Mouse (Mus musculus) MEL (cell line): ENCODE data around the gene Itgb2l. TPM values are rescaled to one million over a fixed set of nuclear protein-coding genes. Genes with fewer than 3 reads are reported as not detected.

ENCODE experiments used
- DNase-seq: peaks from one replicate; pipeline ENCODE4 v3.0.0; 2011; ENCODE audit warnings: low read depth, low spot score
- H3K27ac ChIP-seq: 2 replicates; pipeline ENCODE4 v1.5.1; 2012; ENCODE audit warnings: low read depth, mild to moderate bottlenecking, control low read depth, low read length, moderate library complexity; ENCODE audit not compliant: control insufficient read depth
- H3K27me3 ChIP-seq, 2 experiments: fragments of 150-350 bp in 1 of 2; sonication (generic) in 1 of 2; 2 replicates each; pipeline ENCODE4 v1.6.1; 2012; ENCODE audit warnings: low read length in 2 of 2, mild to moderate bottlenecking in 2 of 2, improper control_type of control experiment in 1 of 2, moderate library complexity in 1 of 2; ENCODE audit not compliant: insufficient read depth in 2 of 2, control insufficient read depth in 1 of 2
- H3K36me3 ChIP-seq, 2 experiments: 2 replicates each; pipeline ENCODE4 v1.6.1; 2012 to 2014; ENCODE audit warnings: low read length in 2 of 2, improper control_type of control experiment in 1 of 2, inconsistent platforms in 1 of 2, mild to moderate bottlenecking in 1 of 2; ENCODE audit not compliant: insufficient read depth in 2 of 2, control insufficient read depth in 1 of 2
- H3K4me1 ChIP-seq, 2 experiments: fragments of 150-350 bp in 1 of 2; sonication (generic) in 1 of 2; 2 replicates each; pipeline ENCODE4 v1.6.1; 2012; ENCODE audit warnings: low read length in 2 of 2, improper control_type of control experiment in 1 of 2, mild to moderate bottlenecking in 1 of 2; ENCODE audit not compliant: insufficient read depth in 2 of 2, control insufficient read depth in 1 of 2
- H3K4me3 ChIP-seq, 2 experiments: fragments of 150-350 bp in 1 of 2; sonication (generic) in 1 of 2; 2 replicates each; pipeline ENCODE4 v1.5.1; 2012; ENCODE audit warnings: low read depth in 2 of 2, low read length in 2 of 2, mild to moderate bottlenecking in 2 of 2, moderate library complexity in 2 of 2, control low read depth in 1 of 2, improper control_type of control experiment in 1 of 2; ENCODE audit not compliant: control insufficient read depth in 1 of 2, insufficient read depth in 1 of 2
- H3K79me2 ChIP-seq: 2 replicates; pipeline ENCODE4 v1.6.1; 2012; ENCODE audit warnings: mild to moderate bottlenecking, low read length, moderate library complexity; ENCODE audit not compliant: control insufficient read depth, poor library complexity, insufficient read depth
- H3K9ac ChIP-seq: 2 replicates; pipeline ENCODE4 v1.6.1; 2012; ENCODE audit warnings: low read depth, mild to moderate bottlenecking, control low read depth, low read length, moderate library complexity; ENCODE audit not compliant: control insufficient read depth, poor library complexity, severe bottlenecking
- H3K9me3 ChIP-seq: fragments of 150-350 bp; sonication (generic); replicated peaks from 2 replicates; pipeline ENCODE4 v1.6.1; 2012; ENCODE audit warnings: mild to moderate bottlenecking, low read length, improper control_type of control experiment, moderate library complexity; ENCODE audit not compliant: insufficient read depth
- CHD2 ChIP-seq: IDR thresholded peaks from 2 replicates; pipeline ENCODE4 v1.6.1; 2011; ENCODE audit warnings: low read length, improper control_type of control experiment
- CTCF ChIP-seq, 3 experiments: IDR thresholded peaks in 2 of 3; conservative IDR thresholded peaks in 1 of 3; 2 replicates each; pipeline ENCODE4 v1.5.1; 2011 to 2012; ENCODE audit warnings: low read length in 3 of 3, low read depth in 2 of 3, mild to moderate bottlenecking in 2 of 3, improper control_type of control experiment in 1 of 3, inconsistent platforms in 1 of 3, mixed read lengths in 1 of 3, moderate library complexity in 1 of 3; ENCODE audit not compliant: control insufficient read depth in 1 of 3, insufficient read depth in 1 of 3, poor library complexity in 1 of 3, severe bottlenecking in 1 of 3
- E2F4 ChIP-seq: IDR thresholded peaks from 2 replicates; pipeline ENCODE4 v1.6.1; 2011; ENCODE audit warnings: low read depth, low read length, improper control_type of control experiment, borderline replicate concordance
- ELF1 ChIP-seq: IDR thresholded peaks from 2 replicates; pipeline ENCODE4 v1.6.1; 2014; ENCODE audit warnings: low read depth, mild to moderate bottlenecking, inconsistent platforms, low read length, improper control_type of control experiment, moderate library complexity
- GABPA ChIP-seq: IDR thresholded peaks from 2 replicates; pipeline ENCODE4 v1.6.1; 2012; ENCODE audit warnings: low read depth, mild to moderate bottlenecking, inconsistent platforms, low read length, improper control_type of control experiment, moderate library complexity
- GATA1 ChIP-seq: IDR thresholded peaks from 2 replicates; pipeline ENCODE4 v1.6.1; 2011; ENCODE audit warnings: low read depth, low read length, improper control_type of control experiment
- HCFC1 ChIP-seq: IDR thresholded peaks from 2 replicates; pipeline ENCODE4 v1.6.1; 2012; ENCODE audit warnings: low read depth, mild to moderate bottlenecking, inconsistent platforms, low read length, improper control_type of control experiment, moderate library complexity
- JUND ChIP-seq: IDR thresholded peaks from 2 replicates; pipeline ENCODE4 v1.6.1; 2011; ENCODE audit warnings: low read depth, mild to moderate bottlenecking, improper control_type of control experiment, low read length
- KAT2A ChIP-seq: conservative IDR thresholded peaks from 2 replicates; pipeline ENCODE4 v1.6.1; 2012; ENCODE audit warnings: low read depth, low read length, improper control_type of control experiment, inconsistent platforms
- MAX ChIP-seq: IDR thresholded peaks from 2 replicates; pipeline ENCODE4 v1.6.1; 2011; ENCODE audit warnings: low read length, improper control_type of control experiment
- MAZ ChIP-seq: IDR thresholded peaks from 2 replicates; pipeline ENCODE4 v1.6.1; 2012; ENCODE audit warnings: low read depth, mild to moderate bottlenecking, inconsistent platforms, low read length, improper control_type of control experiment
- MEF2A ChIP-seq: IDR thresholded peaks from 2 replicates; pipeline ENCODE4 v1.6.1; 2014; ENCODE audit warnings: low read depth, mild to moderate bottlenecking, inconsistent platforms, low read length, improper control_type of control experiment; ENCODE audit not compliant: poor library complexity, insufficient replicate concordance, severe bottlenecking; ENCODE audit errors: extremely low read depth
- MXI1 ChIP-seq: IDR thresholded peaks from 2 replicates; pipeline ENCODE4 v1.6.1; 2011; ENCODE audit warnings: mild to moderate bottlenecking, low read depth, low read length, improper control_type of control experiment
- MYB ChIP-seq: IDR thresholded peaks from 2 replicates; pipeline ENCODE4 v1.6.1; 2011; ENCODE audit warnings: mild to moderate bottlenecking, low read depth, low read length, improper control_type of control experiment
- MYC ChIP-seq: IDR thresholded peaks from 2 replicates; pipeline ENCODE4 v1.6.1; 2011; ENCODE audit warnings: low read depth, mild to moderate bottlenecking, low read length, improper control_type of control experiment, moderate library complexity
- POLR2AphosphoS2 ChIP-seq: IDR thresholded peaks from 2 replicates; pipeline ENCODE4 v1.6.1; 2011; ENCODE audit warnings: low read length, improper control_type of control experiment
- RAD21 ChIP-seq: IDR thresholded peaks from 2 replicates; pipeline ENCODE4 v1.6.1; 2011; ENCODE audit warnings: mild to moderate bottlenecking, low read depth, low read length, improper control_type of control experiment
- RCOR1 ChIP-seq: IDR thresholded peaks from 2 replicates; pipeline ENCODE4 v1.6.1; 2012; ENCODE audit warnings: low read depth, mild to moderate bottlenecking, inconsistent platforms, low read length, improper control_type of control experiment
- SIN3A ChIP-seq: IDR thresholded peaks from 2 replicates; pipeline ENCODE4 v1.6.1; 2012; ENCODE audit warnings: low read length, improper control_type of control experiment, inconsistent platforms
- TAL1 ChIP-seq: IDR thresholded peaks from 2 replicates; pipeline ENCODE4 v1.6.1; 2012; ENCODE audit warnings: mild to moderate bottlenecking, inconsistent platforms, low read length, moderate library complexity, mixed read lengths
- TCF12 ChIP-seq: IDR thresholded peaks from 2 replicates; pipeline ENCODE4 v1.6.1; 2014; ENCODE audit warnings: low read depth, mild to moderate bottlenecking, inconsistent platforms, low read length, improper control_type of control experiment, moderate library complexity
- UBTF ChIP-seq: IDR thresholded peaks from 2 replicates; pipeline ENCODE4 v1.6.1; 2012; ENCODE audit warnings: low read depth, mild to moderate bottlenecking, inconsistent platforms, low read length, improper control_type of control experiment, moderate library complexity, borderline replicate concordance; ENCODE audit not compliant: insufficient read depth
- USF1 ChIP-seq: IDR thresholded peaks from 2 replicates; pipeline ENCODE4 v1.6.1; 2014; ENCODE audit warnings: low read depth, mild to moderate bottlenecking, inconsistent platforms, low read length, improper control_type of control experiment, moderate library complexity
- ZMIZ1 ChIP-seq: IDR thresholded peaks from 2 replicates; pipeline ENCODE4 v1.6.1; 2012; ENCODE audit warnings: low read depth, mild to moderate bottlenecking, inconsistent platforms, low read length, improper control_type of control experiment, moderate library complexity
- ZNF384 ChIP-seq: IDR thresholded peaks from 2 replicates; pipeline ENCODE4 v1.6.1; 2012; ENCODE audit warnings: low read depth, mild to moderate bottlenecking, inconsistent platforms, low read length, improper control_type of control experiment
- polyA plus RNA-seq, 2 experiments: library from polyadenylated mRNA; stranded (reverse) in 1 of 2; unstranded in 1 of 2; fragments of >175 nt in 1 of 2; fragments of >200 nt in 1 of 2; gene quantifications; 2 replicates each; pipeline versions ENCODE4 v1.2.1 to v1.2.4; 2012; ENCODE audit warnings: low replicate concordance in 2 of 2, low read depth in 1 of 2; ENCODE audit not compliant: insufficient read length in 2 of 2, insufficient read depth in 1 of 2, missing spikeins in 1 of 2
- total RNA-seq: library from RNA; depleted of rRNA; stranded (reverse); fragments of 300-350 nt; gene quantifications from 2 replicates; pipeline ENCODE4 v1.2.3, GENCODE M21; 2012

Gene Itgb2l
- total and polyA plus RNA-seq, 3 experiments = not detected

- TF ChIP-seq TCF12 (no peak), GATA1 (no peak), MAX (no peak), HCFC1 (no peak), USF1 (no peak), ELF1 (no peak), GABPA (no peak), MEF2A (no peak), KAT2A (no peak), E2F4 (no peak), CHD2 (no peak), MYB (no peak), CTCF (IDR thresholded peaks at IDR 0.05 in 2 of 3, conservative IDR thresholded peaks at IDR 0.05 in 1 of 3; ENCODE audit: control insufficient read depth in 1 of 3, insufficient read depth in 1 of 3, low read depth in 2 of 3, low read length in 3 of 3, poor library complexity in 1 of 3, severe bottlenecking in 1 of 3) (no peak), UBTF (no peak), ZNF384 (no peak), RAD21 (no peak), SIN3A (no peak), TAL1 (no peak)
- TF ChIP-seq, all 39 proteins: peak for 0
- H3K36me3 ChIP-seq = no peaks in the 10 kb centered on the region
These were observed 44.6 kb downstream of the Itgb2l start for GRCm38 (mm10) chr16:96398806-96399205.

GRCm38 (mm10) chr16:96396013-96396650 is 47.3 kb downstream of the Itgb2l start:
- TF ChIP-seq MYC = no peak
- TF ChIP-seq E2F4 = no peak
- no peak for TF ChIP-seq MAZ
- TF ChIP-seq MXI1 = no peak
- no peak for TF ChIP-seq JUND
- no peak for TF ChIP-seq CTCF (IDR thresholded peaks at IDR 0.05 in 2 of 3, conservative IDR thresholded peaks at IDR 0.05 in 1 of 3; ENCODE audit: control insufficient read depth in 1 of 3, insufficient read depth in 1 of 3, low read depth in 2 of 3, low read length in 3 of 3, poor library complexity in 1 of 3, severe bottlenecking in 1 of 3)
- TF ChIP-seq MYB = no peak
- no peak for TF ChIP-seq POLR2AphosphoS2
- no peak for TF ChIP-seq ZMIZ1
- no peak for TF ChIP-seq MAX
- no peak for TF ChIP-seq RCOR1
- H3K36me3 ChIP-seq = no peaks in the 10 kb centered on the region
- DNase-seq = no peak
- H3K79me2 ChIP-seq = no peaks in the 10 kb centered on the region
- H3K4me1 ChIP-seq = no peaks in the 10 kb centered on the region
- no peak overlapping the region for H3K4me3 ChIP-seq
- H3K9ac ChIP-seq = no peak overlapping the region
- no peak overlapping the region for H3K27ac ChIP-seq
- H3K27me3 ChIP-seq = no peaks in the 10 kb centered on the region
- no peaks in the 10 kb centered on the region for H3K9me3 ChIP-seq

More at GRCm38 (mm10) chr16:96398806-96399205, 44.6 kb downstream of the Itgb2l start:
- Histone ChIP-seq H3K4me1 (no peaks in the 10 kb centered on the region), H3K27ac (no peak overlapping the region), H3K27me3 (no peaks in the 10 kb centered on the region), H3K9me3 (no peaks in the 10 kb centered on the region), H3K4me3 (no peak overlapping the region), H3K79me2 (no peaks in the 10 kb centered on the region), H3K9ac (no peak overlapping the region)
- DNase-seq = no peak
